In genomic region chr6:114931212-114932115, GRCm38 (mm10) we compare ENCODE assay signal across 9 mouse cellular contexts. TPM values are rescaled to one million over a fixed set of nuclear protein-coding genes. Genes with fewer than 3 reads are reported as not detected.
DNase-seq lines count a peak whose midpoint lies in the region; ATAC-seq and TF ChIP-seq lines count a peak whose summit lies in the region.
"Had no signal": no experiment of that assay in that cellular context is flagged by ENCODE, and none has a peak within 500 bp of the region (broad histone marks: within the 10 kb centered on the region; RNA-seq: fewer than 3 reads in every experiment).

No protein-coding gene starts in this region.

- DNase-seq in heart, adult 9 months (ENCODE audit: low spot score in 2 of 2): no peak
- DNase-seq in CD4-positive helper T cell, adult 2 months (ENCODE audit: low read depth, low spot score): peak; percentile 66
- peak; percentile 69 for DNase-seq in cerebellum, adult 9-10 months
- DNase-seq in thymus, postnatal 25 days: no peak
- DNase-seq in spleen, postnatal 14 days (ENCODE audit: low spot score in 2 of 2): no peak
- DNase-seq: liver, embryonic 13.5 days had no signal

- no peak for TF ChIP-seq CTCF in intestine, postnatal 0 days (IDR thresholded peaks at IDR 0.05; ENCODE audit: low read depth)

- peak overlapping the region; percentile 38 for H3K9ac ChIP-seq in heart, embryonic 13.5 days
- H3K9ac ChIP-seq in intestine, postnatal 0 days (ENCODE audit: low read depth, low read length): peak overlapping the region; percentile 13; the same call in 1 of the 2 replicates
- 0 out of 2 replicates have a peak overlapping the region, but pooled peaks have one; percentile 17 for H3K9ac ChIP-seq in neural tube, embryonic 13.5 days
- H3K9ac ChIP-seq: liver, embryonic 13.5 days had no signal

- no peak overlapping the region for H3K27ac ChIP-seq in heart, embryonic 13.5 days (replicated peaks)
- H3K27ac ChIP-seq in intestine, postnatal 0 days (ENCODE audit: low read depth, low read length): peak overlapping the region; percentile 60
- peak overlapping the region; percentile 42 for H3K27ac ChIP-seq in neural tube, embryonic 13.5 days (replicated peaks)
- H3K27ac ChIP-seq: liver, embryonic 13.5 days had no signal

- no peaks in the 10 kb centered on the region for H3K27me3 ChIP-seq in heart, embryonic 13.5 days (replicated peaks)
- no peaks in the 10 kb centered on the region for H3K27me3 ChIP-seq in intestine, postnatal 0 days (replicated peaks; ENCODE audit: control insufficient read depth, insufficient read depth, low read length)
- H3K27me3 ChIP-seq in neural tube, embryonic 13.5 days: no peaks in the 10 kb centered on the region; the same call in 1 of the 2 replicates
- H3K27me3 ChIP-seq: liver, embryonic 13.5 days had no signal

- H3K36me3 ChIP-seq in heart, embryonic 13.5 days: no peaks in the 10 kb centered on the region
- H3K36me3 ChIP-seq in intestine, postnatal 0 days (ENCODE audit: control insufficient read depth, insufficient read depth): no peaks in the 10 kb centered on the region
- H3K36me3 ChIP-seq in neural tube, embryonic 13.5 days: no peaks in the 10 kb centered on the region
- H3K36me3 ChIP-seq: liver, embryonic 13.5 days had no signal

- peaks cover 30% of the 10 kb centered on the region for H3K4me1 ChIP-seq in heart, embryonic 13.5 days
- no peaks in the 10 kb centered on the region; the same call in 1 of the 2 replicates for H3K4me1 ChIP-seq in intestine, postnatal 0 days (replicated peaks; ENCODE audit: control insufficient read depth, insufficient read depth, low read length)
- H3K4me1 ChIP-seq in neural tube, embryonic 13.5 days (replicated peaks): peaks cover 29% of the 10 kb centered on the region

- H3K4me2 ChIP-seq in heart, embryonic 13.5 days: peak overlapping the region; percentile 46
- H3K4me2 ChIP-seq in intestine, postnatal 0 days (replicated peaks; ENCODE audit: low read depth): peak overlapping the region; percentile 53
- H3K4me2 ChIP-seq in neural tube, embryonic 13.5 days: peak overlapping the region; percentile 39
- H3K4me2 ChIP-seq: liver, embryonic 13.5 days had no signal

- no peak overlapping the region for H3K4me3 ChIP-seq in heart, embryonic 13.5 days
- H3K4me3 ChIP-seq in intestine, postnatal 0 days (ENCODE audit: low read depth, low read length): peak overlapping the region; percentile 4; the same call in 1 of the 2 replicates
- peak overlapping the region; percentile 5; the same call in 1 of the 2 replicates for H3K4me3 ChIP-seq in neural tube, embryonic 13.5 days
- H3K4me3 ChIP-seq: liver, embryonic 13.5 days had no signal

- 59% methylated on average over 28 of the region's 28 CpGs for WGBS in heart, embryonic 13.5 days
- WGBS in intestine, postnatal 0 days: 26% methylated on average over 28 of the region's 28 CpGs
- WGBS in neural tube, embryonic 13.5 days: 48% methylated on average over 28 of the region's 28 CpGs

- ATAC-seq in heart, embryonic 13.5 days (ENCODE audit: extremely low read depth, insufficient number of reproducible peaks, low FRiP score, low TSS enrichment): no peak
- ATAC-seq in intestine, postnatal 0 days: peak; percentile 24
- no peak for ATAC-seq in neural tube, embryonic 13.5 days (ENCODE audit: low read depth)

- H3K9me3 ChIP-seq in heart, embryonic 13.5 days: 0 out of 2 replicates have a peak, but pooled peaks cover 4% of the 10 kb centered on the region
- H3K9me3 ChIP-seq in intestine, postnatal 0 days (ENCODE audit: control insufficient read depth): no peaks in the 10 kb centered on the region
- H3K9me3 ChIP-seq in neural tube, embryonic 13.5 days: no peaks in the 10 kb centered on the region

RNA-seq across cellular contexts. Expression of gene Vgll4, which starts 38.3 kb away (rescaled TPM):
- polyA plus RNA-seq in heart, embryonic 13.5 days (2015; fragmentation: Nextera tagmentation; extraction: Ambion mirVana): 62.5 and 72.1 TPM in 2 replicates
- 31.1 and 33.0 TPM in 2 replicates for polyA plus RNA-seq in intestine, postnatal 0 days (2015; fragmentation: Nextera tagmentation; extraction: Ambion mirVana)
- polyA plus RNA-seq in neural tube, embryonic 13.5 days (2015; fragmentation: Nextera tagmentation; extraction: Ambion mirVana): 60.6 and 65.2 TPM in 2 replicates

Comparison
In these comparisons a context has a peak if more than half of its experiments do, and no peak if none do; other contexts are left out.
1. DNase-seq: peak in CD4-positive helper T cell, adult 2 months (single experiment) and cerebellum, adult 9-10 months (single experiment); none in heart, adult 9 months (0 of 2), thymus, postnatal 25 days (single experiment) and spleen, postnatal 14 days (0 of 2).
2. Peak in every context shown above with its lines, with median percentiles within 50 percentile points of each other: H3K4me2 ChIP-seq and H3K9ac ChIP-seq.